Mouse (Mus musculus) left cerebral cortex, adult 18-20 months (tissue): ENCODE measurements at regions not wholly inside any gene's neighbourhood (a gene's known extent, or its start where the extent isn't known, plus 50 kb on each side); places are given as distances from the start of the nearest gene placed in this dataset.
A peak's percentile ranks its signal among the peaks of the same experiment; 100 is the strongest.

Experiments used
- DNase-seq, 2 experiments: peaks; one replicate each; pipeline ENCODE4 v3.0.0; 2021 to 2022; ENCODE audit warnings: low spot score in 2 of 2, mixed read lengths in 1 of 2
- microRNA-seq, 2 experiments: library from miRNA; unstranded; fragments of <30 nt; microRNA quantifications; one replicate each; pipeline ENCODE4 v1.2.0; 2021

GRCm38 (mm10) chr6:133170548-133170947, 65.8 kb downstream of the Smim10l1 start:
- DNase-seq, result no peak

- no peak for DNase-seq
These were observed 66.6 kb downstream of the Smim10l1 start for GRCm38 (mm10) chr6:133171286-133171685.

GRCm38 (mm10) chr6:133206173-133206572, 85.8 kb upstream of the 5530400C23Rik start:
- peak; percentile 52 to 70 for DNase-seq

Small RNAs in the stretch of these regions (microRNA-seq; reads per million reads assigned to microRNA genes)
- gene Gm23403, result 0 reads per million in 2 experiments
- 0 reads per million in 2 experiments for gene Gm25019
